Mouse (Mus musculus) neural tube, embryonic 13.5 days (tissue): ENCODE measurements around the gene Jag2. TPM values are rescaled to one million over a fixed set of nuclear protein-coding genes. Genes with fewer than 3 reads are reported as not detected.

Source experiments
- ATAC-seq: fragments of 200-750 bp; cut with Nextera tagmentation; 2 replicates; pipeline ENCODE4 v1.8.0; 2017; ENCODE audit warnings: low read depth, mild to moderate bottlenecking, moderate TSS enrichment, moderate library complexity
- H3K27ac ChIP-seq: fragments of 300-500 bp; sonication (generic); replicated peaks from 2 replicates; pipeline ENCODE4 v1.5.1; 2015; ENCODE audit warnings: moderate library complexity, mild to moderate bottlenecking, inconsistent platforms
- H3K27me3 ChIP-seq: fragments of 300-500 bp; sonication (generic); 2 replicates; pipeline ENCODE4 v1.6.1; 2015; ENCODE audit warnings: mild to moderate bottlenecking, inconsistent platforms
- H3K36me3 ChIP-seq: fragments of 300-500 bp; sonication (generic); 2 replicates; pipeline ENCODE4 v1.6.1; 2015; ENCODE audit warnings: mild to moderate bottlenecking, inconsistent platforms
- H3K4me1 ChIP-seq: fragments of 300-500 bp; sonication (generic); replicated peaks from 2 replicates; pipeline ENCODE4 v1.6.1; 2015; ENCODE audit warnings: inconsistent platforms
- H3K4me2 ChIP-seq: fragments of 300-500 bp; sonication (generic); 2 replicates; pipeline ENCODE4 v1.6.1; 2015; ENCODE audit warnings: inconsistent platforms, mild to moderate bottlenecking, moderate library complexity
- H3K4me3 ChIP-seq: fragments of 300-500 bp; sonication (generic); 2 replicates; pipeline ENCODE4 v1.5.1; 2015; ENCODE audit warnings: mild to moderate bottlenecking, inconsistent platforms
- H3K9ac ChIP-seq: fragments of 300-500 bp; sonication (generic); 2 replicates; pipeline ENCODE4 v1.6.1; 2015; ENCODE audit warnings: moderate library complexity, mild to moderate bottlenecking, inconsistent platforms
- H3K9me3 ChIP-seq: fragments of 300-500 bp; sonication (generic); 2 replicates; pipeline ENCODE4 v1.6.1; 2016; ENCODE audit warnings: inconsistent platforms
- WGBS: fragments of 180-500 bp; shearing (Covaris S2); methylation state at CpG from one replicate; pipeline ENCODE4 v1.1.7; 2015; 5-methylcytosine and 5-hydroxymethylcytosine counted together
- polyA plus RNA-seq: library from polyadenylated mRNA; unstranded; fragments of >200 nt; fragmentation: Nextera tagmentation; extraction: Ambion mirVana; gene quantifications from 2 replicates; pipeline ENCODE4 v1.2.1, GENCODE M21; 2015

Jag2 gene
- polyA plus RNA-seq, 1 experiment from 2014 or later, result 8.6 TPM

GRCm38 (mm10) chr12:112952926-112953565 lies 23.5 kb upstream of the Jag2 start:
- Histone ChIP-seq H3K9me3 (no peaks in the 10 kb centered on the region), H3K27me3 (no peaks in the 10 kb centered on the region), H3K27ac (peak overlapping the region; percentile 23; the same call in 1 of the 2 replicates), H3K4me1 (peaks cover 32% of the 10 kb centered on the region), H3K4me2 (no peak overlapping the region), H3K4me3 (no peak overlapping the region), H3K9ac (no peak overlapping the region), H3K36me3 (0 out of 2 replicates have a peak, but pooled peaks cover 6% of the 10 kb centered on the region)
- no peak for ATAC-seq
- 81% methylated on average over 3 of the region's 3 CpGs for WGBS

- 68% methylated on average over 8 of the region's 8 CpGs for WGBS
- no peak for ATAC-seq
- Histone ChIP-seq H3K9me3 (no peaks in the 10 kb centered on the region), H3K27me3 (no peaks in the 10 kb centered on the region), H3K4me2 (no peak overlapping the region), H3K4me1 (peaks cover 32% of the 10 kb centered on the region), H3K27ac (peak overlapping the region; percentile 92; the same call in 1 of the 2 replicates), H3K4me3 (no peak overlapping the region), H3K9ac (no peak overlapping the region), H3K36me3 (0 out of 2 replicates have a peak, but pooled peaks cover 6% of the 10 kb centered on the region)
Observed at GRCm38 (mm10) chr12:112952433-112952832, 22.9 kb upstream of the Jag2 start.

- peak overlapping the region; percentile 77 for H3K4me2 ChIP-seq
- peak overlapping the region; percentile 57 for H3K4me3 ChIP-seq
- H3K9ac ChIP-seq, result peak overlapping the region; percentile 92
- 17% methylated on average over 7 of the region's 7 CpGs for WGBS
- H3K27ac ChIP-seq, result peak overlapping the region; percentile 92
- H3K36me3 ChIP-seq, result 0 out of 2 replicates have a peak, but pooled peaks cover under 1% of the 10 kb centered on the region
- H3K27me3 ChIP-seq, result no peaks in the 10 kb centered on the region
- H3K9me3 ChIP-seq, result no peaks in the 10 kb centered on the region
- peak; percentile 0; the same call in 1 of the 2 replicates for ATAC-seq
- H3K4me1 ChIP-seq, result peaks cover 32% of the 10 kb centered on the region
Observed at GRCm38 (mm10) chr12:112951150-112951842, 21.7 kb upstream of the Jag2 start.

- Histone ChIP-seq H3K4me1 (peaks cover 32% of the 10 kb centered on the region), H3K36me3 (no peaks in the 10 kb centered on the region), H3K27me3 (no peaks in the 10 kb centered on the region), H3K27ac (peak overlapping the region; percentile 92), H3K9me3 (no peaks in the 10 kb centered on the region), H3K9ac (peak overlapping the region; percentile 92), H3K4me3 (peak overlapping the region; percentile 57), H3K4me2 (peak overlapping the region; percentile 77)
- ATAC-seq, result peak; percentile 52
- whole genome bisulfite sequencing, result 3% methylated on average over 6 of the region's 6 CpGs
Observed at GRCm38 (mm10) chr12:112950761-112951129, 21.2 kb upstream of the Jag2 start.

GRCm38 (mm10) chr12:112950040-112950760 lies 20.6 kb upstream of the Jag2 start:
- Histone ChIP-seq H3K27me3 (no peaks in the 10 kb centered on the region), H3K36me3 (no peaks in the 10 kb centered on the region), H3K4me1 (peaks cover 32% of the 10 kb centered on the region), H3K9me3 (no peaks in the 10 kb centered on the region), H3K9ac (peak overlapping the region; percentile 92), H3K27ac (peak overlapping the region; percentile 92), H3K4me3 (peak overlapping the region; percentile 57), H3K4me2 (peak overlapping the region; percentile 77)
- under 1% methylated on average over 55 of the region's 58 CpGs for WGBS
- peak; percentile 92 for ATAC-seq

GRCm38 (mm10) chr12:112947307-112947706 lies 17.7 kb upstream of the Jag2 start:
- Histone ChIP-seq H3K4me3 (no peak overlapping the region), H3K27ac (peak overlapping the region; percentile 33; the same call in 1 of the 2 replicates), H3K4me2 (no peak overlapping the region), H3K9ac (no peak overlapping the region), H3K9me3 (no peaks in the 10 kb centered on the region), H3K27me3 (no peaks in the 10 kb centered on the region), H3K4me1 (peaks cover 33% of the 10 kb centered on the region), H3K36me3 (no peaks in the 10 kb centered on the region)
- no peak for ATAC-seq
- WGBS, result 27% methylated on average over 4 of the region's 4 CpGs

- Histone ChIP-seq H3K36me3 (no peaks in the 10 kb centered on the region), H3K27me3 (no peaks in the 10 kb centered on the region), H3K4me3 (no peak overlapping the region), H3K4me2 (no peak overlapping the region), H3K27ac (no peak overlapping the region), H3K9ac (no peak overlapping the region), H3K4me1 (peaks cover 34% of the 10 kb centered on the region), H3K9me3 (no peaks in the 10 kb centered on the region)
- ATAC-seq, result no peak
- 92% methylated on average over 2 of the region's 2 CpGs for WGBS
Observed at GRCm38 (mm10) chr12:112943669-112944068, 14.1 kb upstream of the Jag2 start.

- Histone ChIP-seq H3K4me2 (peak within 1 kb of the TSS; percentile 68), H3K36me3 (no peaks in the 10 kb centered on the region), H3K27me3 (no peaks in the 10 kb centered on the region), H3K9ac (peak within 1 kb of the TSS; percentile 84), H3K4me3 (peak within 1 kb of the TSS; percentile 70), H3K27ac (peak within 1 kb of the TSS; percentile 61; the same call in 1 of the 2 replicates), H3K4me1 (peaks cover 45% of the 10 kb centered on the region), H3K9me3 (no peaks in the 10 kb centered on the region)
- WGBS, result 1% methylated on average over 58 of the region's 58 CpGs
- ATAC-seq, result peak; percentile 71
Observed at GRCm38 (mm10) chr12:112941776-112942713, 12.5 kb upstream of the Jag2 start, which contains the start of gene Nudt14. Nudt14 (minus strand) TSS chr12:112942124.

GRCm38 (mm10) chr12:112941156-112941775 lies 11.7 kb upstream of the Jag2 start:
- WGBS, result 45% methylated on average over 10 of the region's 10 CpGs
- Histone ChIP-seq H3K4me3 (peak overlapping the region; percentile 70), H3K4me1 (peaks cover 45% of the 10 kb centered on the region), H3K4me2 (peak overlapping the region; percentile 68), H3K36me3 (no peaks in the 10 kb centered on the region), H3K27me3 (no peaks in the 10 kb centered on the region), H3K9me3 (no peaks in the 10 kb centered on the region), H3K9ac (peak overlapping the region; percentile 84), H3K27ac (0 out of 2 replicates have a peak overlapping the region, but pooled peaks have one; percentile 18)
- 0 out of 2 replicates have a peak, but pooled peaks have one; percentile 2 for ATAC-seq

GRCm38 (mm10) chr12:112940710-112941109 lies 11.1 kb upstream of the Jag2 start:
- no peak for ATAC-seq
- no peaks in the 10 kb centered on the region for H3K36me3 ChIP-seq
- H3K9ac ChIP-seq, result 0 out of 2 replicates have a peak overlapping the region, but pooled peaks have one; percentile 84
- H3K9me3 ChIP-seq, result no peaks in the 10 kb centered on the region
- no peaks in the 10 kb centered on the region for H3K27me3 ChIP-seq
- H3K4me2 ChIP-seq, result no peak overlapping the region; the same call in 1 of the 2 replicates
- H3K4me3 ChIP-seq, result no peak overlapping the region
- peaks cover 45% of the 10 kb centered on the region for H3K4me1 ChIP-seq
- 71% methylated on average over 9 of the region's 9 CpGs for WGBS
- no peak overlapping the region for H3K27ac ChIP-seq

GRCm38 (mm10) chr12:112940238-112940637 lies 10.7 kb upstream of the Jag2 start:
- peak overlapping the region; percentile 41; the same call in 1 of the 2 replicates for H3K9ac ChIP-seq
- no peaks in the 10 kb centered on the region for H3K9me3 ChIP-seq
- H3K4me1 ChIP-seq, result peaks cover 45% of the 10 kb centered on the region
- WGBS, result 86% methylated on average over 4 of the region's 4 CpGs
- no peak overlapping the region for H3K4me3 ChIP-seq
- no peaks in the 10 kb centered on the region for H3K36me3 ChIP-seq
- H3K27ac ChIP-seq, result no peak overlapping the region
- no peak overlapping the region for H3K4me2 ChIP-seq
- H3K27me3 ChIP-seq, result no peaks in the 10 kb centered on the region
- no peak for ATAC-seq
